Mouse (Mus musculus) splenic B cell, adult 2 months (primary cell): ENCODE measurements at regions not wholly inside any gene's neighbourhood (a gene's known extent, or its start where the extent isn't known, plus 50 kb on each side); places are given as distances from the start of the nearest gene placed in this dataset.

ENCODE experiments used
- DNase-seq: peaks from one replicate; pipeline ENCODE4 v3.0.0-alpha.2; 2011; ENCODE audit warnings: low read depth, low spot score
- H3K27me3 ChIP-seq: 2 replicates; pipeline ENCODE4 v1.6.1; 2012; ENCODE audit warnings: mild to moderate bottlenecking, low read length, moderate library complexity, mixed read lengths; ENCODE audit not compliant: control insufficient read depth, poor library complexity, insufficient read depth, severe bottlenecking
- H3K36me3 ChIP-seq: 2 replicates; pipeline ENCODE4 v1.6.1; 2012; ENCODE audit warnings: mild to moderate bottlenecking, low read length, moderate library complexity, mixed read lengths; ENCODE audit not compliant: control insufficient read depth, poor library complexity, insufficient read depth, severe bottlenecking

GRCm38 (mm10) chr8:117988781-117989180 lies 187.0 kb upstream of the Mphosph6 start:
- no peak for DNase-seq
- Histone ChIP-seq H3K36me3 (no peaks in the 10 kb centered on the region), H3K27me3 (no peaks in the 10 kb centered on the region)

DNA sequence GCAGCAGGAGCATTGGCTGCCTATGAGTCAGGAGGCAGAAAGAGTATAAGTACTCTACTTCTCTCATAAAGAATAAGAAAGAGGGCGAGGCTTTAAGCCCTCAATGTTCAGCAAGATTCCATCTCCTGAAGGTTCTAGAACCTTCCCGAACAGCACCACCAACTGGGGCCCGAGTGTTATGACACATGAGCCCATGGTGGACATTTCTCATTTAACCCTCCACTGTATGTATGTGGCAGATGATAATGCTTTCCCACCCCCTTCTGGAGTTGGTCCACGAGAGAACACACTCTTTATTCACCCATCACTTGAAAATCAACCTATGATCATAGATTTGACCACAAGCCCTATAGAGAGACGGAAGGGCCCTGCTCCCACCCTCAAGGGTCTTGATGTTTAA lies 166.6 kb upstream of the Mphosph6 start:
- no peaks in the 10 kb centered on the region for H3K27me3 ChIP-seq
- DNase-seq = no peak
- no peaks in the 10 kb centered on the region for H3K36me3 ChIP-seq

- Histone ChIP-seq H3K27me3 (no peaks in the 10 kb centered on the region), H3K36me3 (no peaks in the 10 kb centered on the region)
- no peak for DNase-seq
These were observed 164.8 kb upstream of the Mphosph6 start for GRCm38 (mm10) chr8:117966556-117966955.

DNA sequence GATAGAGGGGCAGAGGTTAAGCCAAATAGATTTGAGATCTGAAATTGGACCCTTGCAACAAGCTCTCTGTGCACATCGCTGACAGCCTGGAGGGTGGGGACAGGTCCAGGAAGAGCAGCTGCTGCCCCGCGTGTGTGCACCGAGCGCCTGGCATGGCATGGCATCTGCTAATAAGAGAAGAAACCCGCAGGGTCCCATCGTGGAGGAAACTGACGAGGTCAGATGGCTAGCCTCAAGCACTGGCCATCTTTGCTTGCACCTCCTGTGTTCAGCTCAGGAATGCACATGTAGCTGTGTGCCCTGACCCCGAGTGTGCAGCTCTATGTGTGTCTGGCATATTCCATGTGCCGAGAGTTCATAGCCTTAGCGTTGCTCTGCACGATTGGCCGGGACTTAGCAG lies 161.7 kb upstream of the Mphosph6 start:
- Histone ChIP-seq H3K36me3 (no peaks in the 10 kb centered on the region), H3K27me3 (no peaks in the 10 kb centered on the region)
- DNase-seq = no peak

DNA sequence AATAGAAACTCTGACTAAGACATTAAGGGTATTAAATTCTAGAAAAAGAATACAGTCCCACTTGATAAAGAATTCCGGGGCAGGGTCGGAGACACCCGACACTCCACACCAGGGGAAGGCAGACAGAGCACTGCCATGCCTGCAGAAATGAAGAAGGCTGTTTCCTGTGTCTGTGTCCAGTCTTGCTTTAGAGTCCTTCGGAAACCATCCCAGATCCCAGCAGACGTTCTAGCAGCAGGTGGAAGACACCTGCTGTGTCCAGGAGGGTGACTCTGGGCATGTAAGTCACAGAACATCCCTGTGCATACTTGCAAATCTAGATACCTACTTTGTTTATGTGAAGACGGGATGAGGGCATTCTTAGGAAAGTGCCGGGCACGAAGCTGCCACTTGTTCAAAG lies 160.9 kb upstream of the Mphosph6 start:
- H3K27me3 ChIP-seq = no peaks in the 10 kb centered on the region
- H3K36me3 ChIP-seq = no peaks in the 10 kb centered on the region
- DNase-seq = no peak

- H3K36me3 ChIP-seq = no peaks in the 10 kb centered on the region
- H3K27me3 ChIP-seq = no peaks in the 10 kb centered on the region
- no peak for DNase-seq
These were observed 157.8 kb upstream of the Mphosph6 start for GRCm38 (mm10) chr8:117959501-117959900.

DNA sequence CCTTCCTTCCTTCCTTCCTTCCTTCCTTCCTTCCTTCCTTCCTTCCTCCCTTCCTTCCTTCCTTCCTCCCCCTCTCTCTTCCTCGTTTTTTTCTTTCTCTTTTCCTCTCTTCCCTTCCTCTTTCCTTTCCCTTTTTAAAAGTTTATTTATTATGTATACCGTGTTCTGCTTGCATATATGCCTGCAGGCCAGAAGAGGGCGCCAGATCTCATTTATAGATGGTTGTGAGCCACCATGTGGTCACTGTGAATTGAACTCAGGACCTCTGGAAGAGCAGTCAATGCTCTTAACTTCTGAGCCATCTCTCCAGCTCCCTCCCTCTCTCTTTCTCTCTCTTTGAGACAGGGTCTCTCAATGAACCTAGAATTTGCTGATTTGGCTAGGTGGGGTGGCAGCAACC lies 157.2 kb upstream of the Mphosph6 start:
- Histone ChIP-seq H3K36me3 (no peaks in the 10 kb centered on the region), H3K27me3 (no peaks in the 10 kb centered on the region)
- no peak for DNase-seq

DNA sequence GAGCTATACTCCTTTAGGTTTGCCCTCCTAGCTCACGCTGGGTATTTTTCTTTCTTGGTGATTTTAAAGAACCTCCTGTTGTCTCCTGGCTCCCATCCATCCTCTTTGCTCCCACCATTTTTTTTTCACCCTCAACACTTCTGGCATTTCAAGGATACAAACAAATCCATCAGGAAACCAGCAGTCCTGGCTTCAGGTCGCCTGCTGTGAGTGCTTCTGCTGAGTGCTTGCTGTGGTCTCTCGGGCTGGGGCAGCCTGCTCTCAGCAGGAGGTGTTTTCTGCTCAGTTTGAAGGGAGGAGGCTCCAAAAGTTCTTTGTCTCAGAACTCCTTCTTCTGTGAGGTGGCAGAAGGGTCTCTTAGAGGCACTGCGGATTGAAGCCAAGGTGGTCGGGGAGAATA lies 149.9 kb upstream of the Mphosph6 start:
- Histone ChIP-seq H3K27me3 (no peaks in the 10 kb centered on the region), H3K36me3 (no peaks in the 10 kb centered on the region)
- DNase-seq = no peak

DNA sequence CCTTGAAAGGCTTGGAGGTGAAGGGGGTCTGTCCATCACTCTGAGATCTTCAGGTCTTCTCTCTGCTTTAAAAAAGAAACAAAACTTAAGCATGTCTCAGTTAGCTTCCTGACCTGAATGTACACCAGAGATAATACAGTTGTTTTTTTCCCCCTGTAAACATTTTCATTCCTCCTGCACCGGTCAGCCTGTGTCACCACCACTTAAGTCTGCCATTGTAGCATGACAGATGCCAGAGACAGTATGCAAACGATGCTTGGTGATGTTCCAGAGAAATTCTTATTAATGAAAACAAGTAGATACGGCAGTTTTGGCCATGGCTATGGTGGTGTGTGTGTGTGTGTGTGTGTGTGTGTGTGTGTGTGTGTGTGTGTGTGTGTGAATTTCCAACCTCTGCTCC lies 144.8 kb upstream of the Mphosph6 start:
- no peak for DNase-seq
- Histone ChIP-seq H3K36me3 (no peaks in the 10 kb centered on the region), H3K27me3 (no peaks in the 10 kb centered on the region)

DNA sequence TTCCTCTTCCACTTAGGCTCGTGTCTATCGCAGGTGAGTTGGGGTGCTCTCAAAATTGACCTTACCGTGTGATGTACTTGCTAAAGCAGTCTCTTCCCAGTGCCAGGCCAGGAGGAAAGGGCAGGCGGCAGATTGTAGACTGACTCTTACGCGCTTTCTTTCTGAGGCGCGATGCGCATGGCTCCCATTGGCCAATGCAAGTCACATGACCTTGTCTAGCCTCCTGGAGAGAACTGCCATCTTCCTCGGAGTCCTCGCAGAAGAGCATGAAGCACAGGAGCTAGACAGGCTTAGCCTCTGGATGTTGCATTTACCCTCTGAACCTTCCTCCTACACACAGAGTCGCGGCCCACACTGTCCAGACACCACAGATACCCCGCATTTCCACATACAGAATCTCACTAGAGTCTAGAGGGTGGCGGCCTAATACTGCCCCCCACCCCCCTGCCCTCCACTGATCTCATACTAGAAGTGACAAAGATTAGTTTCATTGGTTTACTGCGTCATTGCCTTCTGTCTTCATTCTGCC lies 132.9 kb upstream of the Mphosph6 start:
- no peaks in the 10 kb centered on the region for H3K27me3 ChIP-seq
- no peaks in the 10 kb centered on the region for H3K36me3 ChIP-seq
- no peak for DNase-seq

DNA sequence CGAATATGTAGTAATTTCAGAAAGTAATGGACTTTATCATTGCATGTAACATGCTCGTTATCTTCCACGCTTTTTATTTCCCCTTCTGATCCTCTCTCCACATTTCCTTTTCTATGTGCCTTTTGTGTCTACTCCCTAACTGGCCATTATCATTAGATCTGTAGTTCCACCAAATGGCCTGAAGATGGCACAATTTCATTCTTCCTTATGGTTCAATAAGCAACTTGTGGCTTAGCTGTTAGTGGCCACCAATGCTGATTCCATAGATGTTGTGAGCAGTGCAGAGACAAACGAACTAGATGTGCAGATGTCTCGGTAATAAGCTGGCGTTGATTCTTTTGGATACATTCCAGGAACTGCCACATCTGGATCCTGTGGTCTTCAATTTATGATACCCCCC lies 128.9 kb upstream of the Mphosph6 start:
- peak; percentile 1 for DNase-seq

DNA sequence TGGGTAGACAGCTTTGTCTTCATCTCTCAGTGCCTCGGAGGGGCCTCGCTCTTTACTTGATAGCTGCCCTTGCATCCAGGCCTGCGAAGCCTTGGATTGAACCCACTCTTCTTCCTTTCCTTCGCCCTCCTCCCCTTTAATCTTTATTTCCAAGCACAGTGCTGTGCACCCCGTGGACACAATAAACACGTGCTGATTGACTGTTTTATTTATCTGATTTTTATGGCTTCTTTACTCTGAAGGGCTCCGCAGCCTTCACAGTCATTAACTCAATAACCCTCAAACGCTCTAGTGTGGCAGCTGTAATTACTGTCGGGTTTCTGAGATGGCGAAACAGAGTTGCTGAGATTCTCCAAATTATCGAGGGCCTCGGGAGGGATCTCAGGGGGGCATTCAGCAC lies 127.9 kb upstream of the Mphosph6 start:
- no peak for DNase-seq
- no peaks in the 10 kb centered on the region for H3K36me3 ChIP-seq
- H3K27me3 ChIP-seq = no peaks in the 10 kb centered on the region

More for the DNA sequence above, 128.9 kb upstream of the Mphosph6 start:
- no peaks in the 10 kb centered on the region for H3K36me3 ChIP-seq
- no peaks in the 10 kb centered on the region for H3K27me3 ChIP-seq

- no peak for DNase-seq
- Histone ChIP-seq H3K36me3 (no peaks in the 10 kb centered on the region), H3K27me3 (no peaks in the 10 kb centered on the region)
These were observed 121.6 kb upstream of the Mphosph6 start for GRCm38 (mm10) chr8:117923296-117923695.

- no peaks in the 10 kb centered on the region for H3K27me3 ChIP-seq
- no peak for DNase-seq
- H3K36me3 ChIP-seq = no peaks in the 10 kb centered on the region
These were observed 101.3 kb upstream of the Mphosph6 start for GRCm38 (mm10) chr8:117903052-117903451.

GRCm38 (mm10) chr8:117899892-117900291 lies 98.1 kb upstream of the Mphosph6 start:
- no peaks in the 10 kb centered on the region for H3K27me3 ChIP-seq
- no peak for DNase-seq
- H3K36me3 ChIP-seq = no peaks in the 10 kb centered on the region

GRCm38 (mm10) chr8:117898015-117898414 lies 96.3 kb upstream of the Mphosph6 start:
- no peak for DNase-seq
- Histone ChIP-seq H3K36me3 (no peaks in the 10 kb centered on the region), H3K27me3 (no peaks in the 10 kb centered on the region)
